Mouse (Mus musculus) adrenal gland, postnatal 4 days (tissue): Measurements from ENCODE around the gene Olfr1448. TPM values are rescaled to one million over a fixed set of nuclear protein-coding genes. Genes with fewer than 3 reads are reported as not detected.
"Not testable (repeated sequence)": the region's sequence is repeated elsewhere in the genome, so short reads cannot be mapped to it uniquely, and the experiment has no call there.

Experiments used
- DNase-seq, 2 experiments: peaks; one replicate each; pipeline ENCODE4 v3.0.0; 2021 to 2022; ENCODE audit warnings: low spot score in 2 of 2, mixed read lengths in 2 of 2
- long read RNA-seq, 2 experiments: library from polyadenylated mRNA; stranded (forward); transcript quantifications; one replicate each; pipeline ENCODE4 v2.0.0; 2021
- total RNA-seq, 2 experiments: library from RNA; stranded (reverse); gene quantifications; 2 replicates each; pipeline ENCODE4 v1.2.3; 2021

The Olfr1448 gene
- total RNA-seq = not detected
- long read RNA-seq, experiment 1 = 0 reads
- long read RNA-seq, experiment 2 = 0 reads

- no peak for DNase-seq
Measured at GRCm38 (mm10) chr19:12924319-12924718, at the start of gene Olfr1448. Olfr1448 (minus strand) TSS chr19:12924419.

- not testable (repeated sequence) for DNase-seq
Measured at GRCm38 (mm10) chr19:12970082-12970481, 45.9 kb upstream of the Olfr1448 start.

- no peak for DNase-seq
Measured at GRCm38 (mm10) chr19:12949958-12950357, 25.7 kb upstream of the Olfr1448 start, which contains the start of gene Olfr1450. Olfr1450 (plus strand) TSS chr19:12950258.

GRCm38 (mm10) chr19:12930540-12930939 lies 6.3 kb upstream of the Olfr1448 start, which contains the start of gene Olfr1449:
Olfr1449 (plus strand) TSS chr19:12930840.
- DNase-seq = no peak

GRCm38 (mm10) chr19:12903643-12904042 lies 20.6 kb downstream of the Olfr1448 start, which contains the start of gene Olfr1447:
Olfr1447 (minus strand) TSS chr19:12903743.
- no peak for DNase-seq

- DNase-seq = no peak
Measured at GRCm38 (mm10) chr19:12893424-12893823, 30.8 kb downstream of the Olfr1448 start, which contains the start of gene Olfr1446. Olfr1446 (minus strand) TSS chr19:12893524.

- DNase-seq = no peak
Measured at GRCm38 (mm10) chr19:12883555-12883954, 40.7 kb downstream of the Olfr1448 start, which contains the start of gene Olfr1445. Olfr1445 (plus strand) TSS chr19:12883855.

Other genes starting within 250 kb of the Olfr1448 start
- gene Olfr1443, start 246.3 kb downstream of the Olfr1448 start, total RNA-seq = not detected
- 10 to 100 TPM in 1 of 2 experiments, 1 to 10 TPM in 1; 2.1 to 11.5 TPM for gene Keg1, start 228.6 kb downstream of the Olfr1448 start, total RNA-seq
- gene Cntf, start 158.8 kb downstream of the Olfr1448 start, total RNA-seq = 1 to 10 TPM; 4.4 to 4.5 TPM
- gene Zfp91, start 128.3 kb downstream of the Olfr1448 start, total RNA-seq = 10 to 100 TPM; 88.5 to 90.4 TPM
- 1 to 10 TPM; 1.7 to 2.1 TPM for gene Lpxn, start 128.2 kb downstream of the Olfr1448 start, total RNA-seq
- not detected for gene Gm5244, start 77.7 kb downstream of the Olfr1448 start, total RNA-seq
- not detected for gene Olfr1444, start 67.1 kb downstream of the Olfr1448 start, total RNA-seq
- gene Olfr1445, start 40.6 kb downstream of the Olfr1448 start, total RNA-seq = not detected
- gene Olfr1446, start 30.9 kb downstream of the Olfr1448 start, total RNA-seq = not detected
- gene Olfr1447, start 20.7 kb downstream of the Olfr1448 start, total RNA-seq = not detected
- gene Olfr1449, start 6.4 kb upstream of the Olfr1448 start, total RNA-seq = not detected
- gene Olfr1450, start 25.8 kb upstream of the Olfr1448 start, total RNA-seq = not detected
- not detected for gene Olfr1451, start 70.6 kb upstream of the Olfr1448 start, total RNA-seq
- not detected for gene Olfr1453, start 103.9 kb upstream of the Olfr1448 start, total RNA-seq
- not detected for gene Olfr1454, start 136.2 kb upstream of the Olfr1448 start, total RNA-seq
- not detected for gene Olfr1457, start 173.5 kb upstream of the Olfr1448 start, total RNA-seq
- not detected for gene Olfr1458, start 182.4 kb upstream of the Olfr1448 start, total RNA-seq
- gene Olfr1459, start 225.1 kb upstream of the Olfr1448 start, total RNA-seq = under 1 TPM in 1 of 2 experiments, not detected in 1; 0.06 TPM
- gene Olfr1461, start 238.6 kb upstream of the Olfr1448 start, total RNA-seq = not detected